Mouse (Mus musculus) retina, embryonic 14.5 days (tissue): ENCODE results near the gene Cbx5.

Experiments
- DNase-seq: peaks from one replicate; pipeline ENCODE4 v3.0.0-alpha.2; 2015; ENCODE audit warnings: low spot score

The Cbx5 gene

DNA sequence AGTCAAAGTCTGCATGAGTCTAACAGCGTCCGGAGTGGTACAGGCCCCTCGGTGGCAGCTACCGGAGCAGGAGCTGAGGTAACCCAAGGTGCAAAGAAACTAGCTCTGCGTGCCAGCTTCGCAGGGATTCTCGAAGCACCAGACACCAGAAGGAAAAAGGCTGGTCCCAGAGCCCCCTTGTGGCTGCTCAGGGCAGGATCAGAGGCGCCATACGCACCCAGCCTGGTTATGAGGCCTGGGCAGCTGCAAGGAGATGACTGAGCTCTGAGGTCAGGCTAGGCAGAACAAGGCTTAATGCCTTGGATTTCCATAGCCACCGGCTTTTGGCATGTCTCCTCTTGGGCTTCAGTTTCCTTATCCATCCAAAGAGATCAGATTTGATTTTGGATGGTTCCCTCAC lies 67.1 kb downstream of the Cbx5 start:
- DNase-seq, result peak; percentile 86

DNA sequence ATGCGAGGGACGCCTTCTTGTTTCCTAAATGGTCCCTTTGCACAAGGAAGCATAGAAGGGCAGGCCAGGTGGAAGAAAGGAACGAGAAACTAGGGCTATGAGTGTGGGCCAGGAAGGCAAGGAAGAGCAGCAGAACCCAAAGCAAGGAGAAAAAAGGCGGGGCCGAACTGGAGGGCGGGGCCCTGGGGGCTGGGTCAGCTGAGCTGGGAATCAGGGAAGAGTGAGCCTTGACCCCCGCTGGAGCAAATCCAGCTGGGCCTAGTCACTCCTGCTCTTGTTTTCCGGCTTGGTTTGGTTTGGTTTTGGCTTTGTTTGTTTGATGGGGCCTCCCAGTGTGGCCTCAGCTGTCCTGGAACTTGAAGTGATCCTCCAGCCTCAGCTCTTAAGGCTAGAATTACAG lies 68.3 kb downstream of the Cbx5 start:
- DNase-seq, result no peak

DNA sequence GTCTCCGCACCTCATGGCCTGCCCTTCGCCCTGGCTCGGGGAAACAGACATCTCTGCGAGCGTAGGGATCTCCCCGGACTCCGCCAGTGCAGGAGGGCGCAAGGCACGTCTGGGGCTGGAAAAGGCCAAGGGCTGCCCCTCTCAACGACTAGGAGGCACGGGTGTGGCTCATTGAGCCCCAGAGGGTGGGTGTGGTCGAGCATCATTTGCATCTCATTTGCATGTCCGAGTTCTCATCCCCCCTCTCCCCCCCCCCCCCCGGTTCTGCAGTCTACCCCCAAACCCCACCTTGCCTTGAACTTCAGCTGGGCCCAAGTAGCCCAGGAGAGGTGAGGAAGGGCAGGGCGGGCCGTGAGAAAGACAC lies 69.3 kb downstream of the Cbx5 start:
- DNase-seq, result no peak

DNA sequence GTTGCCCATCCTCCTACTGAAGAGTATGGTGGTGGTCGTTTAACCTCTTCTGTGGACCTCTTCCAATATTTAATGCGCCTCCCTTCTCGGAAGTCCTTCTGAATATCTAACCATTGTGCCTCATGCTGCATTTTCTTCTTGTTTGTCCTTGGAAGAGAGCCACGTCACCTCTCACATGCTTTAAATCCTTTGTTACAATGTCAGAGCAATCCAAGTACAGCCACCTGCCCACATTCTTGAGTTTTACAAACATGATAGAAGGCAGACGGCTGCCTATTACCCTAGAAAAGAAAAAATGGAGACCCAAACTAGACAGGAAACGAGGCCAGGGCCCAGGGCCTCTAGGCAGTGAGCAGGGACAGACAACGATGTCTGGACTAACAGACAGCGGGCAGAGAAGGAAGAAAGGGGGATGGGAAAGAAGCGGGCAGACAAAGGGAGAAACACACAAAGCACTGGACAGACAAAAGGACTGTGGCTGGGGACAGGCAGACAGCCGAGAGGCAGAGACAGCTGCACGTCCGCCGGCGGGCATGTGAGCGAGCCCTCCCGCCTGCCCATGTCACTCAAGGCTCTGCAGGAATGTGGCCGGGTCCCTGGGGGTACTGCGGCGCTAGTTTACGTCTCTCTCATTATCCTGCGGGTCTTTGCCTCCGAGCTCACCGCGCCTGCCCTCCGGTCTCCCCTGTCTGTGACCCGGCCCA lies 69.9 kb downstream of the Cbx5 start:
- no peak for DNase-seq

DNA sequence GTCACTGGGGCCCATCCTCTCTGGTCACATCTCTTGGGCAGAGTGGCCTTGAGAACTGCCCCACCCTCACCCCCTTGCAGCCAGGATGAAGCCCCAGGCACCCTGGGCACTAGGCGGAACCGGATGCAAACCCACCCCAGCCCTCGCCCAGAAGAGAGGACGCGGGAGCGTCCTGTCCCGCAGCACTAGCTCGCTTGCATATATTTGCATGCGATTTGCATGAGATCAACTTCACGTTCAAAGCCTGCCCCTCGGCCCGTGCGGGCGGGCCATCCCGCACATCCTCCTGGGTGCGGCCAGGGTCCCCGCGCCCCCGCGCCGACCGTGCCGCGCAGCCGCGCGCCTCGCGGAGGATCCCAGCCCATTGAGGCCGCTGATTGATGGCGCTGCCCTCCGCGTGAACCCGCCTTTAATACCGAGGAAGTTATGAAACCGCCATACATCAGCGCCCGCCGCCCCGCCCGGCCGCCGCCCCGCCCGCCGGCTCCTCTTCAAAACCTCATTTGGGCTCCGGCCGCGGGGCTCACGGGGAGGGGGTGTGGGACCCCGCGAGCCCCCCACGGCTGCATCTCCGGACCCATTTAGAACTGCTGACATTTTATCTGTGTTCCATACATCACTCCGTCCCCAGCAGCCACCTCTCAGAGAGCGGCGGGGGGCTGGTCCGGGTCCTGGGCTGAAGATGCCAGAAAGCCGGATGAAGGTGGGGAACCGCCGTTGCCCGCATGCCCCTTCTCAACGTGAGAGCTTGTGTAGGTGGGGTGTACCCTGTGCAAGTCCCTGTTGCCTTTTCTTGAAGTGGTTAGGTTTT lies 70.6 kb downstream of the Cbx5 start:
- DNase-seq, result no peak

DNA sequence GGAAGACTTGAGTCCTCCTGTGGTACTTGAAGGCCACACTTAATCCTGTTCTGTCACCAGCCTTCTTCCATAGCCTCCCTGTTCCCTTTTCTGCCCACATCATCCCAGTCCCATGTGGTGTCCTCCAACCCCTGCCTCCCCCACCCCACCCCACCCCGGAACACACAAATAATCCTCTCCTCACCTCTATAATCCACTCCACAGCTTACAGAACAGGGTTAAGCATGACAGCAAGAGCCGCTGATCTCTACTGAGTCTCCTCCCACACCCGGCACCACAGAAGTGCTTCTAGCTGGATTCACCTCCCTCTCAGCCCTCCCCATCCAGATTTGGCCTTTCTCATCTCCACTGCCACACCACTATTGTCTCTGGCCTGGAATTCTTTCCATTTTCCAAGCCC lies 71.8 kb downstream of the Cbx5 start:
- DNase-seq, result no peak

DNA sequence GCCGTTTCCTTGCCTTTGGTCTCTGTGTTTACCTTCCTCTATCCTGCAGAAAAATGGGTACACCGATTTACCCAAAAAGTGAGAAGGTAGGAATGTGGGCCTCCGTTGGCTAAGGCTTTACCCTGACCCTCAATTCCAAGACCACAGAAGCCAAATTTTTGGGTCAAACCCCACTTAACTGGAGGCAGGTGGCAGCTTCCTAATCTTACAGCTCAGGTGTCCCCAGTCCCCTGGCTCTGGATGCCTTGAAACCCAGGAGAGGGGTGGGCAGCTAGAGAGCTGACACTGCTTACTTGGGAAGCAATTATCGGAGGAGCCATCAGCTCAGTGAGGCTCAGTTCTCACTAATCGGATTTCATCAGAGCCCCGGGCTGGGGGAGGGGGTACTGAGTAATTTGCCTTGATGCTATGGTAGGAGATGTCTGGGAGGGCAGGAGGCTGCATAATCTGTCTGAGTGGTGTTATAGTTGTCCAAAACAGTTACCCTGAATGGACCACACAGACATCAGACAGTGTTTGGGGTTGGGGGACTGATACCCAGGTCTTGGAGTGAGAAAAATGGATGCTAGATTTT lies 72.5 kb downstream of the Cbx5 start, which contains the start of gene Smug1:
TSS of gene Smug1 (minus strand) at position 51 of the 574 bp plus-strand sequence.
- DNase-seq, result no peak

DNA sequence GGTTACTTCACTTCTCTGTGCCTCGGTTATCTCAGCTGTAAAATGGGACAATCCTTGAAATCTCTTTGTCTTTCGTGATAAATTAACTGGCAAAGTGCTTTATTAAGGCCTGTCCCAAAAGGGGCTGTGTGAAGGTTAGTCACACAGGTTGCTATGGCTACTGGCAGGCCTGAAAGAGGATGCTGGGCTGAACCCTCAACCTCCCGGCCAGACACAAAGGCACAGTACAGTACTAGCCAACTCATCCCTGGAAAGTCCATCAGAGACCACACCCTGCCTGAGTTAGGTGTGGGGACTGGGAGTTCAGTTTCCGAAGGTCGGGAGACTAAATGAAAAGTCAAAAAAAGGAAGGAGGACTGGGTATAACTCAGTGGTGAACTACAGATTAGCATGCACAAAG lies 73.7 kb downstream of the Cbx5 start:
- no peak for DNase-seq

DNA sequence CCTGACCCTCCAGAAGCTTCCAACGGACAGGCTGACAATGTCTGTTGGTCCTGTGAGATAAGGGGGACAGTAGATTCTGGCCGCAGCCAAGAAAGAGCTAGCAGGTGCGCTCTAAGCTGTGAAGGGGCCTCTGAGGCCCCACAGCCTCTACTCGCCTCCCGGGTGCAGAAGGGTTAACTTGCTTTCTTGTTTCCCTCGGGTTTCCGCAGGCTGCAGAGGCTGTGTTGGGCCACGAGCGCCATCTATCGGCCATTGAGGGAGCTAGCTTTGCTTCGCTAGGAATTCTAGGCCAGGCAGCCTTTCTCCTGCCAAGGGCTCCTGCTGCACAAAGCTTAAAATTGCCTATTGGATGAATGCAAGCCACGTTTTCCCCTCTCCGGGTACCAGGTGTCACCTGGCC lies 74.2 kb downstream of the Cbx5 start:
- peak; percentile 97 for DNase-seq

DNA sequence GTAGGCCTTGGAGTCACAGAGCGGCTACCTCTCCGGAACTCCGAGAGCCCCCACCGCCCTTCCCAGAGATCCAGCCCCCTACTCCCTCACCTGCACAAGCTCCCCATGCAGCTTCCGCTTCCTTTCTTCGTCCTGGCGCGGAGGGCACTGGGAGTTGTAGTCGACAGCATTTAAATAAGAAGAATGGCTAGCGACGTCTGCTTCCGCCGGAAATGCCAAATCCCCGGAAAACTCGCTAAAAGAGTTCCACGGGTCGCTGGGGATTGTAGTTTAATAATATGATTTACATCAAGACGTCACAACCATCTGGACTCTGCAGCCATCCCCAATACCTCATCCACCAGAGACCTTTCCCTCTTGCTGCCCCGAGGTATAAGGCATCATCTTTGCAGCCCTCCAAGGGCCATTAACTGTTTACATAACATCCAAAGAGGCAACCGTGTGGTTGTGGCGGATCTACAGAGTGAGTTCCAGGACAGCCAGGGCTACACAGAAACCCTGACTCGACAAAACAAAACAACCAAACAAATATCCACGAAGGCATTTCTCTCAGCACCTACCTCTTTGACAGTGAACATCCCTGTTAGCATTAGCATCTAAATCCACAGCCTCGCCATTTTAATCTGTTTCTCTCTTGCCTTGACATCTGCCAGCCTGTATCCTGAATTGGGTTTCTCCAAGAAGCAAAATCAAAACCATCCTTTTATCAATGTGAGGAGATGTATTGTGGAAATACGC lies 76.3 kb downstream of the Cbx5 start:
- peak; percentile 97 for DNase-seq

DNA sequence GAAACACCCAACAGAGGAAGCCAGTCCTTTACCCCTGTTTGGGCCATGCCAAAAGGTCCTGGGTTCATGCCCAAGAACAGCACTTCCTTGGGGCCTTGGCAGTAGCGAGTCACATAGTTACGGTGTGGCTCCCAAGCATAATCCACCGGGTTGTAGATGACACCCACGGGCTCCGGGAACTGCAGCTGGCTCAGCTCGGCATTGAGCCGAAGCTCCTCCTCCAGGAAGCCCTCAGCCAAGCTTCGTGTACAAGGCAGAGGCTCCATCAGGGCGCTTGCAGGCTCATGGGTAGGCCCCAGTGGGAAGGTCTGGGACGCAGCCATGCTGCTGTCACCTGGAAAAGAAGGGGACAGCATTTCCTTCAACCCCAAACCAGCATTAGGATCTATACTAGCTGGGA lies 82.0 kb downstream of the Cbx5 start:
- DNase-seq, result no peak

DNA sequence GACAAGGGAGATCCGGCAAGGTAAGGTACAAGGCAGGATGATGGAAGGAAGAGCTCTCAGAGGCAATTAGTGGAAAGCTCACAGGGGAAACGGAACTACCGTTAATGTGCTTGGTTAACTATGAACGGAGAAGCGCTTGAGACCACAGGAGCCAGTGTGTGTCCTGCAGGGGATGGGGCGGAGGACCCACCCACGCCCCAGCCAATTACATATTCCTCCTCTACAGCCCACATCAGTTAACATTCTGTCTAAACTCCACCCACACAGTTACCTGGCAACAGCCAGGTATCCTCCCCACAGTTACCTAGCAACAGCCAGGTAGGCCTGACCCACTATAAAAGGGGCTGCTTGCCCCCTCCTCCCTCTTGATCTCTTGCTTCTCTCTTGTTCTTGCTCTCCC lies 82.7 kb downstream of the Cbx5 start:
- DNase-seq, result no peak

DNA sequence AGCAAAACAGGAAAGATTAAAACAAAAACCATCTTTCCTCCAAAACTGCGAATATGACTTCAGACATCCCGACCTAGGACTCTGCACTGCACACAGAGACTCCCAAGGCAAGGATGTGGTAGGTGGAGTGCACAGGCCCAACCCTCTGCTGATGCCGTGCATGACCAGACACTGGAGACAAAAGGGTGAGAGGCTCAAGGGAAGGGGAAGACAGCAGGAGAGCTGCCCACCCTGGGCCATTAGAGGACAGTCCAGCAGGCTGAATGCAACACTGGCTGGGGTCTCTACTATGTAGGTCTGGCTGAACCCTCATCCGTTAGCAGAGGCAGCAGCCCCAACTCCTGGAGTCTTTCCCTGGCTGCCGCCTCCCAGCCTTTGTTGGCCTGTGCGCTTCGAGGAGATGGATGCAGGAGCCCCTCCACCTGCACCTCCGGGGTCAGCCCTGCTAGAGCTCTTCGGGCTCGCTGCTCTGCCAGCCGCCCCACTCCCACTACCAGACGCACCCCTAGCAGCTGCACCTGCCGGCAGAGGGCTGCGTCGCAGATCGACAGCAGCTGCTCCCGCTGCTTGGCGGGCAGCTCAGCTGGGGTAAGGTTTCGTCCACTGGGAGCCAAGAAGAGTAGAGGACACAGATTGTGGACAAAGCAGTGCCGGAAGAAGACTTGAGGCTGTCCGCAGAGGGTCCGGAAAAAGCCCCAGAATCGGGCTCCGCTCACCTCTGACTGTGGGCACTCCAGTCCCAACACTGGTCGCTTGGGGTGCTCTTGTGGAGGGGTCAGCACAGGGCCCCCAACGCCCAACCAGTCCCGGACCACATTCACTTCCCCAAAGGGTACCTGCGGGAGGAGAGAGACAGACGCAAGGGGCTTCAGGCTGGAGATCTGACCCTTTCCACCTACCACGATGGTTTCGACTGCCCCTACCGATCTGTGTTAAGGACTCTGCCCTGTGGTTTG lies 84.0 kb downstream of the Cbx5 start:
- DNase-seq, result no peak

DNA sequence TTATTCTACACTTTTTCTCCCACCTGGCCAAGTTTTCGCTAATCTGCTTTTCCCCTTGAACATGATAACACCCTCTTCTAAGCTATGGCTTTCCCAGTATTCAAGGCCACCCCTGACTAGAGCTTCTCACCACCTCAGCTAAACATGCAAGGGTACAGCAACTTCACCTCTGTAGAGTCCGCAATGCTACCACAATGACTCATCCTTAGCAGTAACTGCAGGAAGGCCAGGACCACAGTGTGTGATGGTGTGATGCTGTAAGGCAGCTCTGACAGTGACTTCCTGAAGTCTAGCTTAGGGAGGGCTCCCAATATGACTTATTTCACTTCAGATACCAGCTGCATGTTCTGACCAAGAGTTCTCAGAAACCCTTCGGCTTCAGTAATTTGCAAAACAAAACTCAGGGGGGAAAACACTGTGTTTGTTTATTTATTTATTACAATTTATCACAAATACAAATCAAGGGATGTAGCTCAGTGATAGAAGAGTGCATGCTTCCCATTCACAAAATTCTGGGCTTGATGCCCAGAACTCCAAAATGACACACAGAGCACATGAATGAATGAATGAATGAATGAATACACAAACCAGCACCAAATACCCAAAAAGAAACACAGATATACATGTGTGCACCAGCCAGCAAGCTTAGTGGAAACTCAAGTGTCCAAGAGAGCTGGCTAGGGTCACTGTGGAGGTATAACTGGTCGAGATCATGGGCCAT lies 86.6 kb downstream of the Cbx5 start:
- no peak for DNase-seq

DNA sequence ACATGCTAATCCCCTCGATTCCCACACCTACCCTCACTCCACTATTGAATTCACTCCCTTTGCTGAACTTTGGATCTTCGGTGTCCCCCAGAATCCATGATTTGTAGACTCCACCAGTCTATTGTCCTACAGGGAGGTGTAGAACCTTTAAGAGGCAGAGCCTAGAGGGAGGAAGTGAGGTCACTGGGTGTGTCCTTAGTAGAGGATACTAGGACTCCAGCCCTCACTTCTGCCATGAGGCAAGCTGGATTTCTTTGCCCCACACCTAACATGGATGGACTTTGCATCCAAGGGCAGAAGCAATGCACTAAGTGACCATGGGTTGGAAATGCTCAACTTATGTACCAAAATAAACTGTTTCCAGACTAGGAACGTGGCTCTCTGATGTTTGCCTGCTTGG lies 87.2 kb downstream of the Cbx5 start:
- no peak for DNase-seq

DNA sequence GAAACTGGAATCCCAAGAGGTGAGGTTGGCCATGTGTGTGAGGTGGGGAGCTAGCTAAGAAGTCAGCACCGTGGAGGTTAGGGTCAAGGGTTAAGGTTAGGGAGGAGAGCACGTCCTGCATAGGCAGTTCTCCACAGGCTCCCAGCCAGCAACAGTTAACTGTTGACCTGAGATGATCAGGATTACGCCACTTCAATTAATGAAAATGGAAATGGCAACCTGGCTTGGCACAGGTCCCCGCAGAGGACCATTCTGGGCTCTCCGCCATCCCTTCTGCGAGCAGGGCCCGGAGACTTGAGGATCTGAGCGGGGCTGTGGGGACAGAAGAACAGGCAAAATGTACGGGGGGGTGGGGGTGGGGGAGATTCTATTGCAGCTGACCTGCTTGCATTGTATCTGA lies 91.8 kb downstream of the Cbx5 start:
- no peak for DNase-seq

DNA sequence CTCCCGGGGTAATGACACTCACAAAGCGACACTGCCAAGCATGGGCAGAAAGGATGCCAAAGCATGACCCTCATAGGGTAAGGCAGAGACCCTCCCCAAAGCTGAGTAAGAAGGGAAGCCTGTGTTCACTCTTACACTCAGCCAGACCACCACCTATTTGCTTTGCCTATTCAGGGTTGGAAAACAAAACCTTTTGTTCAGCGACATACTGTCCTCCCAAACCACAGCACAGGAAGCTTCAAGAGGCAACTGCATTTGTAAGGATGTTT lies 92.3 kb downstream of the Cbx5 start:
- no peak for DNase-seq

DNA sequence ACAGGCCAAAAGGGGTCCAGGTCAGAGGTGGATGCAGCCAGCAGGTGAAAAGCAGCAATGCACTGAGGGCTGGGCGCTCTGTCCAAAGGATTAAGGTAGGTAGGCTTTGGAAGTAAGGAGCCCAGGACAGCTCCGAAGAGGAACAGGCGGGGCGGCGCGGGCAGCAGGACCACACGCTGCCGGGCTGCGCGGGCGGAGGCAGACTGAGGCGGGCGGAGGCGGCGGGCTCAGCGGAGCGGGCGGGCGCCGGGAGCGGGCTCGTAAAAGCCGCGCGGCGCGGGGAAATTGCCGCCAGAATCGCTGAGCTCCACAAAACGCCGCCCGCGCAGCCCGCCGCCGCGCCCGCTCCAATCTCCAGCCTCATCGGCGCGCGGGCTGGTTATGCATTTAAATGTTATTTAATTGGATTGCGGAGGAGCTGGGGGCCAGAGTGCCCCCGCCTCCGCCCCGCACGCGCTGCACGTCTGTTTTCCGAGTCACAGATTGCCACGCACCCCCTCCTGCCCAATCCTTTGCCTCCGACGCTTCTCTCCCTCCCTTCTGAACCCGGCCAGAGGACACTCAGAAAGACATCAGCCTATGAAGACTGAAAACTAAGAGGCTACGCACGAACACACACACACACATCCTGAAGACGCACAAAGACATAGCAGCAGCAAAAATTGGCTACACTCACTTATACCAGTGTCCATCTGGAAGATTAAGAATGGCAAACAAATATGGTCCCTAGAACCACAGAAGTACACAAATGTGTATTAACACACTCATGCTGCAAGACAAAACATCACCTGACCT lies 92.8 kb downstream of the Cbx5 start:
- peak; percentile 60 for DNase-seq

DNA sequence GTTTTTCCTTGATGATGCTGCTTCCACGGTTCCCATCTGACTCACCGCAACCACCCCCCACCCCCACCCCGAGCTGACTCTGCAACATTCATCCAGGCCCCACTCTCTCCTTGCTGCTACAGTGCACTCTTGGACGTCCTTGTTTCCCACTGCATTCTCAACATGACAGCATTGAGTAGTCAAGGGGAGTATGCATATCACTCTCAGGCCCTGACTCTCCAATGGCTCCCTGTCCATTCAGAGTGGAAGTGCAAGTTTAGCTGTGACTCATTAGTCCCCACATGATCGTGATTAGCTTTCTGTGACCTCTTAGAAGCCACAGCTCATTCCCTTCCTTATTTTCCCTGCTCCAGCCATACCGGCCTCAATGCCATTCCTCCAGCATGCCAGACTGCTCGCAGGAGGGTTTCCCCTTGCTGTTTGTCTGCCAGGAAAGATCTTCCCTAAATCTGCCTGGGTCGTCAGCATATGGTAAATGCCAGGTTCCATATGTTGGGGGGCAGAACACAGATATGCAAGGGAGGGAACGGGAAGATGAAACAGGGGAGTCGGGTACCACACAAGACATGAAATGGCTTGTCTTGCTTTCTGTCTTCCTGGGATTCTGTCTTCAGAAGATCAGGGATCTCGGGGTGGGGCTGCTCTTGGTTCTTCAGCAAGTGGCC lies 93.8 kb downstream of the Cbx5 start:
- DNase-seq, result no peak

DNA sequence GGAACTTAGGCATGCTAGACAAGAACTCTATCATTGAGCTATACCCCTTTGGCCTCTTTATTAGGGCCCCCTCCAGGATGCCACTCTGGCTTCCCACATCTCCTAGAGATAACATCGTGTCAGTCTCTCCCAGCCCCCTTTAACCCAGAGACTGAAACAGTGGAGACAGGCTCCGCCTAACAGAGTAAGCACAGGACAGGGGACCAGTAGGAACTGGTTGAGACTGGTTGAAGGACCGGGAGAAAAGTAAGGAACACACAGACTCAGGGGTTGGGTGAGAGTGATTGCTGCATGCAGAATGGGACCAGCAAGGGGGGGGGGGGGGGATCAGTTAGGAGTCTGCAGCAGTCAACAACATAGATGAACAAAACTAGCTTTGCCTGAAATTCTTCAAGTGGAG lies 95.4 kb downstream of the Cbx5 start:
- no peak for DNase-seq
